Mouse (Mus musculus) cortical plate, adult 2 months (tissue): Measurements from ENCODE around the gene Slc38a10. TPM values are rescaled to one million over a fixed set of nuclear protein-coding genes. Genes with fewer than 3 reads are reported as not detected.

ENCODE experiments used
- H3K27ac ChIP-seq: fragments of 200-500 bp; 2 replicates; pipeline ENCODE4 v1.5.1; 2012; ENCODE audit warnings: low read length, control low read depth, inconsistent platforms; ENCODE audit not compliant: insufficient read depth
- H3K4me1 ChIP-seq: fragments of 200-500 bp; 2 replicates; pipeline ENCODE4 v1.6.1; 2011; ENCODE audit warnings: low read length; ENCODE audit not compliant: control insufficient read depth, insufficient read depth
- H3K4me3 ChIP-seq: fragments of 200-500 bp; 2 replicates; pipeline ENCODE4 v1.5.1; 2011; ENCODE audit warnings: mild to moderate bottlenecking, low read length, control low read depth; ENCODE audit not compliant: insufficient read depth
- CTCF ChIP-seq: fragments of 200-500 bp; IDR thresholded peaks from 2 replicates; pipeline ENCODE4 v1.5.1; 2011; ENCODE audit warnings: mild to moderate bottlenecking, control low read depth, low read length; ENCODE audit not compliant: insufficient read depth; ENCODE audit errors: extremely low read depth
- POLR2A ChIP-seq: fragments of 200-500 bp; IDR thresholded peaks from 2 replicates; pipeline ENCODE4 v1.6.1; 2011; ENCODE audit warnings: mild to moderate bottlenecking, low read length, control low read depth; ENCODE audit not compliant: insufficient read depth; ENCODE audit errors: extremely low read depth
- polyA plus RNA-seq: library from polyadenylated mRNA; depleted of rRNA; stranded (reverse); fragments of >200 nt; gene quantifications from 2 replicates; pipeline ENCODE4 v1.2.3, GENCODE M21; 2012

Gene Slc38a10
- polyA plus RNA-seq, 1 experiment = 60.3 TPM

DNA sequence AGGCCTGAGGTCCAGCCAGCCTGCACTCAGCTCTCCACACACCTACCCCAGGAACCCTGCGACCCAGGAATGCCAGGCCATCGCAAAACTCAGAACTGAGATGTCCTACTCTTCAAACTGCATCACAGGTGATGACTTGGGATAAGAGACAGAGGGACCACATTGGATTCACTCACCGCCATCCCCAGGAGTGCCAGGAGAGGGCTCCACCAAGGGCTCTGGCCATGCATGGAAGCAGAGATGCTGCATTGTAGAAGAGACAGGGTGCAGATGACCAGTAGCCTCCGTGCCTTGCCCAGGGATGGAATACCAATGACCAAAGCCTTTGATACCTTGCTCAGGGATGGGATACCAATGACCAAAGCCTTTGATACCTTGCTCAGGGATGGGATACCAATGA, 9.3 kb upstream of the Slc38a10 start:
- Histone ChIP-seq H3K4me1 (no peaks in the 10 kb centered on the region), H3K4me3 (no peak overlapping the region), H3K27ac (no peak overlapping the region)
- no peak for TF ChIP-seq POLR2A
- peak; percentile 54 for TF ChIP-seq CTCF

DNA sequence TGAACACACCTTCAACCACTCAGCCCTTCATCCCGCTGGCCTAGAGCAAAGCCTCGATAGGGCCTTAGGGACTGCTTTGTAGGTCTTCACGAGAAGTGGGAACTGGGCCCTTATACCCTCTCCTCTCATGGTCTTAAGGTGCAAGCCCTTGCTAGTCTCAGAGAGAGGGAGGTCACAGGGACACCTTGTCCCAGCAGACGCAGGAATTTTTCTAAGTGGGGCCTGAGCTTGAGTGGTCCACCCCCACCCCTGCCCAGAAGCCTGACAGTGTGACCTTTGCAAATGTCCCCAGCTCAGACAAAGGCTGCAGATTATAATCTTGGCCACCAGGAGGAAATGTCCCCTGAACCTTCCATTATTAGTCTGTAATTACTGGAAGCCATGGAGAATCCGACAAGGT, 8.5 kb upstream of the Slc38a10 start:
- Histone ChIP-seq H3K4me3 (no peak overlapping the region), H3K27ac (no peak overlapping the region), H3K4me1 (no peaks in the 10 kb centered on the region)
- TF ChIP-seq POLR2A (no peak), CTCF (no peak)

DNA sequence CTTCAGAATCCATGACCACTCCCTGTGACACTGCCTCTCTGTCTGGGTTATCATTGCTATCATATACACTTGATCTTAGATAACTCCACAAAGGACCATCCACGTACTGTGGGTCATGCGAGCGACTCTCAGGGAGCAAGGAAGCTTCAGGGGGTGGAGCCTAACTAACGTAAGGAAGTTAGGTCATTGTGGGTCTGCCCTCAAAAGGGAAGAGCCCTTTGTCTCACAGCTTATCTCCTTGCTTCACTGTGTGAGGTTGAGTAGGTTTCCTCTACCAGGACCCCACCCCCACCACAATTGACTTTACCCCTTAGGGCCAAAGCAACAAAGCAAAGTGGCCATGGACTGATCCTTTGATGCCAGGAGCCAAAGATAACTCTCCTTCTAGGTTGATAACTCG, 7.7 kb upstream of the Slc38a10 start:
- TF ChIP-seq POLR2A (no peak), CTCF (no peak)
- Histone ChIP-seq H3K4me1 (no peaks in the 10 kb centered on the region), H3K27ac (no peak overlapping the region)

DNA sequence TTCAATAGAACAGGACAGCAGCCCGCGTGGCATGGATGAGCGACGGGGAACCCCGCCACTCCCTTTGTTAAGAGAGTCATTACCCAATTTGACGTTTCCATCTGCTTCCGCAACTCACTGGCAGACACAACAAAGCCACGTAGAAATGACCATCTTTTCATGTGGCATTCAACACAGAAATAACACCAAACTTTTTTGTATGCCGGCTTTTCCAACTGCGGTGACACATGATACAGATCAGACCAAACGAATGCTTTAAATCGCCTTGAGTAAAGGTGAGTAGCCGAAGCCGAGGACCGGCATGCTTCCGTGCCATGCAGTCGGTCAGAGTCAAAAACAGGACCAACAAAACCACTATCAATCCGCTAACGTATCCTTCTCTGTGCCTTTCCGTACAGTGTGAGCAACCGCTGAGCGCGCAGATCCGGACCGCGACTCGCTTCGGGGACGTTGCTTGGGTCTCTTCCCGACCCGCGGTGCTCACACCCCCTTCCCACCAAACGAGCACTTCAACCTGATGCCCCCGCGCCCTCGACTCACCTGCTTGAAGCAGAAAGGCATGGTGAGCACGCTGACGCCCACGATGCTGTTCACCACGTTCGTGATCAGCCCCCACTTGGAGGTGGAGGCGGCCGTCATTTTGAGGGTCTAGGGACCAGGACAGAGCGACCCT, 570 bp downstream of the Slc38a10 start:
- H3K4me3 ChIP-seq = peak overlapping the region; percentile 78
- no peak for TF ChIP-seq CTCF
- peaks cover 4% of the 10 kb centered on the region for H3K4me1 ChIP-seq
- no peak overlapping the region for H3K27ac ChIP-seq

More for the DNA sequence above, 7.7 kb upstream of the Slc38a10 start:
- no peak overlapping the region for H3K4me3 ChIP-seq

DNA sequence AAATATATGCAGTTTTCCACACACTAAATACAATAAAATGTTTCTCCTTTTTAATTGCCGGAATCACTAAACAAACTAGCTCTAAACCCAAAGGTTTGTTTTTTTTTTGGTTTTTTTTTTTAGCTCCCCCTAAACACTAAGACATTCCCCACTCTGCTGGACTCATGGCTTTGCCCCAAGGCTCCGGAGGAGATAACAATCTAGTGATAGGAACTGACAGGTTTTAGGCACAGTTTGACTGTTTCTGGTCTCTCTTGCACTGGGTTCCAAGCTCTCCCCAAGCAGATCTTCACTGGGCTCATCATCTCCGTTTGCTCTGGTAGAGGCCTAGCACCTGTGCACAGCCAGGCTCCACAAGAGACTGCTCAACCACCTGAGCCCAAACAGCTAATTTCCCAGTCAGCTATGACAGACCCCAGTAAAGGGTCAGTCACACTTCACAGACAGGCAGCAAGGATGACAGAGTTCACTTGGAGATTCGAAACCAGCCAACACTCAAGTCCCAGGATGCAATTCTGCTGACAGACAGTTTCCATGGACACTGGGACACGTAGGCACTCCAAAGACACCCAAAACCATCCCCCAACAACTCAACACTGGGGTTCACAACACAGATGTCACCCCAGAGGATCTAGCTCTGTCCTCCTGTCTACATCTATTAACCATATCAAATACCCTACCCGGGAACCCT, 1.5 kb downstream of the Slc38a10 start:
- Histone ChIP-seq H3K4me1 (peaks cover 4% of the 10 kb centered on the region), H3K4me3 (peak overlapping the region; percentile 78; the same call in 1 of the 2 replicates), H3K27ac (no peak overlapping the region)
- TF ChIP-seq POLR2A (no peak), CTCF (no peak)

DNA sequence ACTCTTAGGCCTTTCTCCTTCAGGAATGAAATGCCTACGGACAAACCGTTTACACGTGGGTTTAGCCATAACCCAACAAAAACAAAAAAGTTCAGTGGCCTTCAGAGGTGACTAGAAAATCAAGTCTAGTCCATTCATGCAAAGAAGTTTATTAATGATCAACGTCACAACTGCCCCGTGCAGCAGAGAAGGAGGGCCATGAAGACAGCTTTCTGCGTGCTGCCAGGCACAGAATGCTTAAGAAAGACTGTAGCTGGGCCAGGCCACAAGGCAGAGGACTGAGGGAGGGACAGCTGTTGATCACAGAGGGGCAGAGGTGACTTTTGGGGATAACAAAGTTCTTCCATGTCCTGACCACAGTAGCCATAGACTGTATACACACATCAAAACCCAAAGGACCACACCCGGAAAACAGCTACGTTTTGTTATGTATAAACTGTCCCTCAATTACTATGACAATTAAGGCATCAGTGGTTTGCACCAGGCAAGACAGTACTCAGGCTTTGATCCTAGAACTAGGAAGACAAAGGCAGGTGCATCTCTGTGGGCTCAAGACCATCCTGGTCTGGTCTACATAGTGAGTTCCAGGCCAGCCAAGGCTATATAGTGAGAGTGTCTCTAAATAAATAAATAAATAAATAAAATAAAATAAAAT, 2.8 kb downstream of the Slc38a10 start:
- no peak for TF ChIP-seq POLR2A
- no peak for TF ChIP-seq CTCF

DNA sequence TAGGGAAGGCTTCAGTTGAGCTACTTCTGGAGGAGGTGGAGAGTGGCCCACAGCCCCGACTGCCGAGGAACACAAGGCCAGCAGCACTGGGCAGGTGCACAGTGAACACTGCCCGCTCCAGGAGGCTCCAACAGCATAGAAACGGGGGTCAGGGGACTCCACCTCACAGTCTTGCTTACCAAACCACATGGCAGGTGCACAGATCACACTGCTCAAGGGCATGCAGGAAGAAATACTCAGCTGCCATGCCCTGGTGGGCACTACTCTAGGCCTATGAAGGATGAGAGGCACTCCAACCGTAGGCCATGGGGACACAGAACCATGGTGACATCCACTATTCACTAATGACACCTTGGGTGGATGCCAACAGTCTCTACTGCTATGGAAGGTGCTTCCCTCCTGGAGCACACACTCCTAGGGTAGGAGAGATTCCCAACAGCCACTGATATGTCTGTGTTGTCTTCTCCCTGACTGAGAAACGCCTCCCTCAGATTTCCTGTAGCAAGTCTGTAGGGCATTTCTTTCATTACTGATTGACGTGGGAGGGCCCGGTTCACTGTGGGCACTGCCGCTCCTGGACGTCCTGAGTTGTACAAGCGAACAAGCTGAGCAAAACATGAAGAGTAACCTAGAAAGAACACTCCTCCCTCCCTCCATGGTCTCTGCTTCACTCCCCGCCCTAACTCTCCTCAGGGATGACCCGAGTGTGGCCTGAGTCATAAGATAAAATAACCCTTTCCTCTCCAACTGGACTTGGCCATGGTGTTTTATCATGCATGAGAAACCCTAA, 7.2 kb downstream of the Slc38a10 start:
- peaks cover 7% of the 10 kb centered on the region; the same call in 1 of the 2 replicates for H3K4me1 ChIP-seq
- H3K4me3 ChIP-seq = no peak overlapping the region
- TF ChIP-seq POLR2A (no peak), CTCF (no peak)
- no peak overlapping the region for H3K27ac ChIP-seq

More for the DNA sequence above, 2.8 kb downstream of the Slc38a10 start:
- no peak overlapping the region for H3K4me3 ChIP-seq
- no peak overlapping the region for H3K27ac ChIP-seq
- peaks cover 4% of the 10 kb centered on the region for H3K4me1 ChIP-seq

DNA sequence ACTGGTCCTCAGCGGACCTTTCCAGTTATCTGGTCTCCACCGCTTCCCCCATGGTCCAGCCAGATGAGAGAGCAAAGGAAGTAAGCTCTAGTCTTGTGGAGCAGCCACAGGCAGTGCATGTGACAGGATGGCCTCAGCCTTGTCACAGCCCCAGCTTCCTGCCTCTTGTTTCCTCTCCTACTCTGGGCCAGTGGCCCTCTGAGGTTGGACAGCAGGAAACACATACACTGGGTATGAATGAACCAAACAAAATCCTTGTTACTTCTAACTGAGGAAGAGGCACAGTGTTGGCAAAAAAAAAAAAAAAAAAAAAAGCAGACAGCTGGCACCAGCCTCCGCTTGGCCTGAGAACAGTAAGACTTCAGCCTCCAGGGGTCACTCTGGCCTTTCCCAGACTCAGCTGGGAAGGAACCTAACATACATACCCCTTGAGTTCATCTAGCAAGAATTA, 8.5 kb downstream of the Slc38a10 start:
- H3K27ac ChIP-seq = peak overlapping the region; percentile 79; the same call in 1 of the 2 replicates

DNA sequence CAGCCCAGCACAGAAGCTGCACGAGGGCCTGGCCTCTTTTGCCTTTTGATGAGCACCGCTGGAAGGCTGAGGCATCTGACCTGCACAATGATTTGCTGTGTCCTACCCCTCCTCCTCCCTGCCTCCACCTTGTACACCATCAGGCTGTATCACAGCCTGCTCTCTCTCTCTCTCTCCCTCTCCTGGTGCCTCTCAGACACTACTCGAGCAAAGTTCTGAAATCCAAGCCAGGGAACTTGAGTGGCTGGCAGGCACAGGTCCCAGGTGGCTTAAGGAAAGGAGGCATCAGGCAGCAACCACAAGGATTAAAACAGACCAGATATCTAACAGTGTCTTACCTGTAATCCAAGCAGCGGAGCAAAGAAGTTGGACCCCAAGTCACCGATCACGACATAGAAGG, 10.9 kb downstream of the Slc38a10 start:
- H3K4me1 ChIP-seq = peaks cover 14% of the 10 kb centered on the region
- no peak overlapping the region for H3K27ac ChIP-seq
- no peak for TF ChIP-seq POLR2A
- no peak overlapping the region for H3K4me3 ChIP-seq

More for the DNA sequence above, 8.5 kb downstream of the Slc38a10 start:
- peaks cover 10% of the 10 kb centered on the region for H3K4me1 ChIP-seq
- TF ChIP-seq CTCF (peak; percentile 37; the same call in 1 of the 2 replicates), POLR2A (no peak)
- H3K4me3 ChIP-seq = no peak overlapping the region
